Mouse (Mus musculus) embryo, embryonic 9.5 days (tissue): Measurements from ENCODE around the gene Hps1.
A peak's percentile ranks its signal among the peaks of the same experiment; 100 is the strongest.

Source experiments
- DNase-seq: peaks from one replicate; pipeline ENCODE4 v3.0.0-alpha.2; 2017; ENCODE audit errors: extremely low spot score

Gene Hps1

DNA sequence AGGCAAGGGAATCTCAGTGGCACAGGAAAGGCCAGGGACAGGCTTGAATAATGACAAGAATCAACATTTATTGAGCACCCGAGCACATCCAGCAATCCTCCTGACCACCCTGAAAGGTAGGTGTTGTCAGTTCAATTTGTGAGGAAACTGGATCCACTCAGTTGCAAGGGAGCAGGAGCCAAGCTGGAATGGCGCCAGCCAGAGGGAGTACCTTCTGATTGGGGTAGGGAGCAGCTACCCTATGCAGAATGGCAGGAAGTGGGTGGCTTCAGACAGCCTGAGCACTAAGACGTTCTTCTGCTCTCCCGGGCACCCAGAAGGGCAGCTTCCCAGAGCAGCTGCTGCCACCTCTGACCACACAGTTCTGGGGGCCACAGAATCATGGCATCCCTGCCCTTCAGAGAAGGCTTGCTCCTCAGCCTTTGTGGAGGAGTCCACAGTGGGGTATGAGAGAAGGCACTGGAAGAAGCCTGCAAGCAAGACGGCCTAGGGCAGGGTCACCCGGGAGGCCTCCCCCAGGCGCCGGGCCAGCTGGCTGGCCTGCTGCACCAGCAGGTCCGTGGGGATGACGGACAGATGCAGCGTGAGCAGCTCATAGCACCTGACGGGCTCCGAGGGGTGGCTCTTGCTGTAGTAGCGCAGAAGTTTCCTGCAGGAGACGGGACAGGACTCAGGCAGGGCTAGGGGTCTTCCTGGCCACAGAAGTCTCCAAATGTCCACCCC is 24.5 kb downstream of the Hps1 start:
- DNase-seq = no peak

GRCm38 (mm10) chr19:42753141-42753917 is 26.4 kb downstream of the Hps1 start:
- DNase-seq = no peak

GRCm38 (mm10) chr19:42752363-42752931 is 27.3 kb downstream of the Hps1 start, which contains the start of gene Pyroxd2:
TSS of gene Pyroxd2 (minus strand) at chr19:42752775.
- peak; percentile 76 for DNase-seq

DNA sequence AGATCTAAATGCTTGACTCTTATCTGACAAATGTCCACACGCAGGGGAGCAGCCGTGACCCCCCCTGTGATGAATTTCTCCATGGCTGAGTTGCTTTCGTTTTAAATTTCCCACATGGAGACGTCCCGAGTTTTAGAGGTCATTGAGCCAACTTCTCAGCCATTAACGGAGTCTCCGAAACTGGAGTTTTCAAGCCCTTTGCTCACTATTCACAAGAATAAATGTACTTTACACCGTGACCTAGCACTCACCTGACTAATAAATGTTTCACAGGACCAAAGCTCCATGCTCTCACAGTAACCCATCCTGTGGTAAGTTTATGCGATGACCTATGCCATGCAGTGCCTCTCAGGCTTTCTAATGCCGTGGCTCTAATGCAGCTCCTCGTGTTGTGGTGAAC is 29.6 kb downstream of the Hps1 start:
- no peak for DNase-seq

DNA sequence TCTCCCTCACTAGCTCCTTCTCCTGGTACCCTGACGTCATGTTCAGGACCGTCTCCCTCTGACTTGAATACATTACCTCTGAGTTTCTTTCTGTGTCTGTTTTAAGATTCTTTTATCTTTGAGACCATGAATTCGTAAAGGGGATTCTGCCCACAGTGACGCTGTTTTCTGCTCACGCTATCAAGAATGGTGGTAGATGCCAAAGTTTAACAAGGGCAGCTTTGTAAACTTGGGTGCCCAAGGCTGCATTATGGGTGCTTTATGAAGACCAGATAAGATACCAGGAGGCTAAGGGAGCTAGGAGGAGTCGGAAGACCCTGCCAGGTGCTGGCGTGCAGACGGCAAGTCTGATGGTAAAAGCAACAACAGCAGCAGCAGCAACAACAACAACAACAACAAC is 33.1 kb downstream of the Hps1 start:
- no peak for DNase-seq

DNA sequence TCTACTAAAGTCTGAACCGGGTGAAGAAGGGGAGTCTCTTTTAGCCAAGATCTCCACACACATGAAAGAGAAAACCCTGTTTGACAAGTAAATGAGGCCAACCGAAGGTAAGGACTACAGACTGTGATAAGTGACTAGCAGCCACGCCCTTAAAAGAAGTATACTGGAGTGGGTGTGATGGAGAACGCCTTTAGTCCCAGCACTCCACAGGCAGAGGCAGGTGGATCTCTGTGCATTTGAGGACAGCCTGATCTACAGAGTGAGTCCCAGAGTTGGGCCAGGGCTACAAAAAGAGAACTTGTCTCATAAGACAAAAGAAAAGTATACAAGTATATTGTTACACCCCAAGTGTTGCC is 33.9 kb downstream of the Hps1 start:
- DNase-seq = no peak

DNA sequence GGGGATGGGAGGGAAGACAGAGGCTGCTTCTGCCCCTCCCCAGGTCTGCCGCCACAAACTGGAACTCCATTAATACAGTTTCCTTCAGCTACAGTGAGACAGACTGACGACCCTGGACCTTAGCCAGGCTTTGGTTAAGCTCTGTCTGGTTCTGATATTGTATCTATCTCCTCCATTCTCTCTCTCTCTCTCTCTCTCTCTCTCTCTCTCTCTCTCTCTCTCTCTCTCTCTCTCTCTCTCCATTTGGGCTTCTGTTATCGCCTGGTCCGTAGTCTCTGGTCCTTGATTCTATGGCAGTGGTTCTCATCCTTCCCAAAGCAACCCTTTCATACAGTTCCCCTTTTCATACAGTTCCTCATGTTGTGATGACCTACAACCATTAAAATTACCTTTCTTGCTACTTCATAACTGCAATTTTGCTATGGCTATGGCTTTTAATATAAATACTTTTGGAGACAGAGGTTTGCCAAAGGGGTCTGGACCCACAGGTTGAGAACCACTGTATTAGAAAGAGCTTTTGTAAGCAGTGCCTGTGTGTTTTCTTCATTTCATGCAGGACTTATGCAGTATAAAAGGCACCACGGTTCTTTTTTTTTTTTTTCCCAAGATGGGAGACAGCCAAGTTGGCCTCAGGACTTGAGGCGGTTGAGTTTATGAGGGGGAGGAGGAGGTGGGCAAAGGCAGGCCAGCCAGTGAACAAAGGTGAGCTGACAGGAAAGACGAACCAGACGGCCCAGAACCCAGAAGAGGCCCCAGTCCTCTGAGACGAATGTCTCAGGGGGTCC is 34.5 kb downstream of the Hps1 start:
- DNase-seq = no peak

GRCm38 (mm10) chr19:42744162-42744586 is 35.6 kb downstream of the Hps1 start:
- peak; percentile 56 for DNase-seq

GRCm38 (mm10) chr19:42743261-42743660 is 36.5 kb downstream of the Hps1 start:
- DNase-seq = no peak

DNA sequence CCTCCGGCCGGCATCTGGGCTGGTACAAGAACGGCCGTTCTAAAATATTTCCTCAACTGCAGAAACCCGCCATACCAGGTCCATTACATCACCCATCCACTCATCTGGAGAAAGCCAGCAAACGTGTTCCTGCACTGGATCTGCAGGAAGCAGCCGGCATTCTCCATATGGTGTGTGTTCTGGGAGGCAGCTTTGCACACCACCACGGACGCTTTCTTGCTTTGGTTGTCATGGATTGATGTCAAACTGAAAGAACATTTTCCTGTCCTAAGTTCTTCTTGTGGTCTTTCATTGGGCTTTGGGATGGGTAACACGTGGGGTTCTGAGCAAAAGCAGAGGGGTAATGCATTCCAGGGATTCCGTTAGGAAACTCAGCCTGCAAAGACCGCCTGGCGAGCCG is 37.9 kb downstream of the Hps1 start:
- DNase-seq = no peak

- no peak for DNase-seq
These were observed 39.4 kb downstream of the Hps1 start for GRCm38 (mm10) chr19:42740163-42740899.

GRCm38 (mm10) chr19:42739734-42740133 is 40.0 kb downstream of the Hps1 start:
- no peak for DNase-seq

- no peak for DNase-seq
These were observed 42.0 kb downstream of the Hps1 start for GRCm38 (mm10) chr19:42737753-42738152.

DNA sequence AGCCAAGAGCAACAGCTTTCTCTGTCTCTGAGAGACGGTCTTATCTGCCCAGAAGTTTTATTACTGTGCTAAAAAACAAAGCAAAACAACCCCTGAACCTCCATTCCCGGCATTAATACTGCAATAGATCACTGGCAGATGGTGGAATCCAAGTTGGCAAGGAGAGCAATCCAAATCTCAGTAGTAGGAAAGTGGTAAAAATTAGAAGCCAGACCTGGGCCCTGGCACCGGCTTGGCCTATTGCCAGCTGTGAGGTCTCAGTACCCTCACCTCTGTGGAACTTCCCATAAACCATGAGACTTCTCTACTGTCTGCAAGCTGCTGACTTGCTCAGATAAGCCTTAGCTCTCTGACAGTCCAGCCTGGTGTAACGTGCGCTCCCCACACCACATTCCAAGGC is 44.8 kb downstream of the Hps1 start:
- no peak for DNase-seq

DNA sequence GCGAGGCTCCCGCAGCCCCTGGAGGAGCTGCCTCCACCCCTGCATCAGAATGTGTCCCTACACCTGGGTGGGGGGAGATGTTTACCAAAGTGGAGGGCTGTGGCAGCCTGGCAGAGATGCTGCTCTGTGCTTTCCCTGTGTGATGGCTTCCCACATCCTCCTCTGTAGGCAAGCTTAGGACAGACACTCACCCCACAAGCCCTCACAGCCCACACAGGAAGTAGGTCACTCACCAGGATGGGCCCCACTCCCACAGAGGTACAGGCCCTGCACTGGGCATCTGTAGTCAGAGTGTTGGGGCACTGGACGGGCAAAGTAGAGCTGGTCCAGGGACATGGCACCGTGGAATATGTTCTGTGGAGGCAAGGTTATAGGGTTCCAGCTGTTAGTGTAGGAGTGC is 52.4 kb downstream of the Hps1 start:
- no peak for DNase-seq

GRCm38 (mm10) chr19:42726766-42727165 is 53.0 kb downstream of the Hps1 start:
- DNase-seq = no peak

- no peak for DNase-seq
These were observed 53.8 kb downstream of the Hps1 start for GRCm38 (mm10) chr19:42725973-42726350.

GRCm38 (mm10) chr19:42725056-42725972 is 54.5 kb downstream of the Hps1 start:
- peak; percentile 31 for DNase-seq

- DNase-seq = no peak
These were observed 56.5 kb downstream of the Hps1 start for GRCm38 (mm10) chr19:42723302-42723701.

GRCm38 (mm10) chr19:42722500-42722899 is 57.3 kb downstream of the Hps1 start:
- DNase-seq = no peak
